ENCODE assay signal across 18 mouse cellular contexts in genomic region chr5:43139813-43140212, GRCm38 (mm10).
"Had no signal": no experiment of that assay in that cellular context is flagged by ENCODE, and none has a peak within 500 bp of the region (broad histone marks: within the 10 kb centered on the region; RNA-seq: fewer than 3 reads in every experiment).

No protein-coding gene starts in this region.

- DNase-seq: cerebellum, adult 2 months; cerebellum, adult 8-10 months; cerebellum, adult 9-10 months; cerebellum, adult 9-11 months; cerebellum, postnatal 10 days; cerebellum, postnatal 14 days; cerebellum, postnatal 25 days; cerebellum, postnatal 36 days; embryo, embryonic 11 days; forebrain, postnatal 0 days; gastrocnemius, adult 2 months; gastrocnemius, postnatal 10 days; gastrocnemius, postnatal 14 days; gastrocnemius, postnatal 25 days; gastrocnemius, postnatal 36 days; heart, adult 11 months; heart, adult 18-20 months; heart, adult 2 months had no signal
